Mouse (Mus musculus) cerebellum, adult 18-20 months (tissue): ENCODE data around the gene Psmd8.

Source experiments
- DNase-seq, 2 experiments: peaks; one replicate each; pipeline ENCODE4 v3.0.0; 2021

The Psmd8 gene

DNA sequence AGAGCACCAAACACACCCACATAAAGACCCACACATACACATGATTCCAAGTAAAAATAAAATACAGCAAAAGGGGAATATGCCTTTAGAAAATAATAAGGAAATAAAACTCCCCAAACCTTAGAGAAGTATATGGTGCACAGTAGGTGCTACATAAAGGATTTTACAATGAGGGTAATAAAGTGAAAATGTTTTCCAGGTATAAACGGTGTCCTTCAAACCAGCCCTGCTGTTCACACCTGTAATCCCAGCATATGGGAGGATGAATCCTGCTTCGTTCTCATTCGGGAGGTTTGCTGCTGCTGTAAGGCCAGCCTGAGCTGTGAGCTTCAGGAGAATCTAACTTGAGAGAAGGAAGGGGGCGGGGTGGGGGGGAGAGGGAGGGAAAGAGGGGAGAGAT lies 46.3 kb downstream of the Psmd8 start:
- DNase-seq = no peak

DNA sequence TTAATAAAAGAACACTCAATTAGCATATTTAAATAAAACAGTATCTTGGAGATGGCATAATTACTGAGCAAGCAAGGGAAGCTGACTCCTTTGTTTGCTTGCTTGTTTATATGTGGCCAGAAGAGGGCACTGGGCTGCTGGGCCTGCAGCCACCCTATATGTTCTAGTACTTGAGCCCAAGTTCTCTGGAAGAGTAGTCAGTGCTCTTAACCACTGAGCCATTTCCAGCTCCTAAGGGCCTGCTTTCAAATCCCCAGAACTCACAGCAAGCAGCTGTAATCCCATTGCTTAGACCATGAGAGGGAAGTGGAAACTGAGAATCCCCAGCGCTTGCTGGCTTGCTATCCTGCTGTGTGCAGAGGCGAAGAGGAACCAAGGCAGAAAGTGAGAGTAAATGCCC lies 51.8 kb downstream of the Psmd8 start:
- no peak for DNase-seq

DNA sequence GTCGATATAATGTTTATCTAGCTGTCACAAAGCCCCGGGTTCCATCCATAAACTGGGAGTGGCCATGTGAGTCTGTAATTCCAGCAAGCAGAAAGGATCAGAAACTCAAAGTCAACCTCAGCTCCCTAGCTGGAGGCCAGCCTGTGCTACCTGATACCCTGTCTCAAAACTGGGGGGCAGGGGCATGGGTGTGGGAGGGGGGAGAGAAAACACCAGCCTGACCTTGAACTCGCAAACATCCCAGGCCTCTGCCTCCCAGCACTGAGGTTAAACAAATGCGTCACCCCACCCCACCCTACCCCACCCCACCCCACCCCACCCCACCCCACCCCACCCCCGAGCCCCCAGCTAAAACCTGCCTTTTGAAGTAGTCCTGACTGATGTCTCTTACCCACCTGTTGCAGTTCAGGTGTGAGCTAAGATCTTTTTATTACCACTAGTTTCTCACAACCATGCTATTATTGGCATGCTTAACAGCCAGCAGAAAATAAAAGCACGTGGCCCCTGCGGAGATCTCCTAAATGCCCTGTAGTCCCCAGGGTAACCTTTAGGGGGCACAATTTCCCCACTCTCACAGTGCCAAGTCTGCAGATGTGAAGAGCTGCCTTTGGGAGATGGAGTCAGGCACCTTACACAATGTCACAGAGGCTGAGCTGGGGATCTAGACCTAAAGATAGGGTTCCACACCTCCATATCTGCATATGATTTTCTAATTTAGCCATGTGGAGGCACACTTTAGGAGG lies 54.2 kb downstream of the Psmd8 start:
- DNase-seq = peak; percentile 32 to 53

DNA sequence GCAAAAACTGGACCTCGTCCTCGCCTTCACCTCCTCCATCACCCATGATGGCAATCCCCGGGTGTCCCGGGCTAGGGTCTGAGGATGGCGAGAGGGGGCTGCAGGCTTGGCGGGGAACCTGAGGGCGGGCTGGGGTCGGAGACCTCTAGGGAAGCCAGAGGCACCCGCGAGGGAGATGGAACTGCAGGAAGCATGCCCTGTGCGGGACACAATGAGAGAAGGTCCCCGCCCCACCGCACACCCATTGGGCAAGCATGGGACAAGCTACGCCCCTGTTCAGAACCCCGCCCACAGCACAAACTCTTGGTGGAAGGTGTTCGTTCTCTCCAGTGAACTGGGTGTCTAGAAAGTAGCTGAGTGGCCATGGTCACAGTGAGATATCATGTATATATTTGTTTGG lies 55.5 kb downstream of the Psmd8 start, which contains the start of gene Ryr1:
Gene Ryr1, minus strand, starts transcription at position 210 of the 400 bp plus-strand sequence.
- DNase-seq = no peak
